Mouse (Mus musculus) adrenal gland, postnatal 14 days (tissue): Measurements from ENCODE around the gene 6430548M08Rik. TPM values are rescaled to one million over a fixed set of nuclear protein-coding genes. Genes with fewer than 3 reads are reported as not detected.
A peak's percentile ranks its signal among the peaks of the same experiment; 100 is the strongest.

Experiments used
- DNase-seq: peaks from one replicate; pipeline ENCODE4 v3.0.0; 2021; ENCODE audit warnings: mixed read lengths
- long read RNA-seq, 2 experiments: library from polyadenylated mRNA; stranded (forward); transcript quantifications; one replicate each; pipeline ENCODE4 v2.0.0; 2021
- total RNA-seq: library from RNA; stranded (reverse); gene quantifications from 2 replicates; pipeline ENCODE4 v1.2.3, GENCODE M21; 2021

The 6430548M08Rik gene
- total RNA-seq = 58.4 and 60.7 TPM in 2 replicates
- long read RNA-seq, experiment 1, full-length matches to known transcripts = 26 of 49 reads
- long read RNA-seq, experiment 1, partial matches to known transcripts = 3 of 49 reads
- long read RNA-seq, experiment 1, other reads (novel, unspliced or antisense) = 20 of 49 reads
- long read RNA-seq, experiment 2, full-length matches to known transcripts = 18 of 34 reads
- long read RNA-seq, experiment 2, partial matches to known transcripts = 1 of 34 reads
- long read RNA-seq, experiment 2, other reads (novel, unspliced or antisense) = 15 of 34 reads

- peak; percentile 100 for DNase-seq
Observed at GRCm38 (mm10) chr8:120113758-120114255, at the start of gene 6430548M08Rik. 6430548M08Rik (plus strand) TSS chr8:120114152.

GRCm38 (mm10) chr8:120065611-120066010 lies 48.3 kb upstream of the 6430548M08Rik start:
- DNase-seq = peak; percentile 56

GRCm38 (mm10) chr8:120066226-120066625 lies 47.7 kb upstream of the 6430548M08Rik start:
- peak; percentile 57 for DNase-seq

GRCm38 (mm10) chr8:120067936-120068668 lies 45.9 kb upstream of the 6430548M08Rik start:
- DNase-seq = peak; percentile 51

GRCm38 (mm10) chr8:120071684-120072083 lies 42.3 kb upstream of the 6430548M08Rik start:
- peak; percentile 89 for DNase-seq

GRCm38 (mm10) chr8:120072259-120072658 lies 41.7 kb upstream of the 6430548M08Rik start:
- DNase-seq = peak; percentile 78

- DNase-seq = no peak
Observed at GRCm38 (mm10) chr8:120072827-120073226, 41.1 kb upstream of the 6430548M08Rik start.

GRCm38 (mm10) chr8:120074516-120074915 lies 39.4 kb upstream of the 6430548M08Rik start:
- no peak for DNase-seq

- DNase-seq = peak; percentile 31
Observed at GRCm38 (mm10) chr8:120075347-120075746, 38.6 kb upstream of the 6430548M08Rik start.

- peak; percentile 91 for DNase-seq
Observed at GRCm38 (mm10) chr8:120078080-120078479, 35.9 kb upstream of the 6430548M08Rik start.

- no peak for DNase-seq
Observed at GRCm38 (mm10) chr8:120079361-120079760, 34.6 kb upstream of the 6430548M08Rik start.

- peak; percentile 51 for DNase-seq
Observed at GRCm38 (mm10) chr8:120083261-120083660, 30.7 kb upstream of the 6430548M08Rik start.

GRCm38 (mm10) chr8:120084783-120085182 lies 29.2 kb upstream of the 6430548M08Rik start:
- no peak for DNase-seq

GRCm38 (mm10) chr8:120089511-120089910 lies 24.4 kb upstream of the 6430548M08Rik start:
- DNase-seq = no peak

GRCm38 (mm10) chr8:120091032-120091431 lies 22.9 kb upstream of the 6430548M08Rik start:
- no peak for DNase-seq

GRCm38 (mm10) chr8:120093103-120093502 lies 20.8 kb upstream of the 6430548M08Rik start:
- DNase-seq = no peak

GRCm38 (mm10) chr8:120094801-120095200 lies 19.2 kb upstream of the 6430548M08Rik start:
- no peak for DNase-seq

GRCm38 (mm10) chr8:120096486-120096885 lies 17.5 kb upstream of the 6430548M08Rik start:
- no peak for DNase-seq

- DNase-seq = peak; percentile 65
Observed at GRCm38 (mm10) chr8:120100388-120101067, 13.4 kb upstream of the 6430548M08Rik start.

- peak; percentile 92 for DNase-seq
Observed at GRCm38 (mm10) chr8:120101068-120101972, 12.6 kb upstream of the 6430548M08Rik start, which contains the start of gene Zdhhc7. Zdhhc7 (minus strand) TSS chr8:120101482.

- DNase-seq = no peak
Observed at GRCm38 (mm10) chr8:120103916-120104315, 10.0 kb upstream of the 6430548M08Rik start.
